Mouse (Mus musculus) erythroblast, embryonic 14.5 days (primary cell): ENCODE data around the gene C1qtnf1.

Experiments used
- GATA1 ChIP-seq: IDR thresholded peaks from 2 replicates; pipeline ENCODE4 v1.6.1; 2012; ENCODE audit warnings: low read length, inconsistent platforms, mixed read lengths
- TAL1 ChIP-seq: IDR thresholded peaks from 3 replicates; pipeline ENCODE4 v1.6.1; 2012; ENCODE audit warnings: low read length, inconsistent platforms, mixed read lengths

DNA sequence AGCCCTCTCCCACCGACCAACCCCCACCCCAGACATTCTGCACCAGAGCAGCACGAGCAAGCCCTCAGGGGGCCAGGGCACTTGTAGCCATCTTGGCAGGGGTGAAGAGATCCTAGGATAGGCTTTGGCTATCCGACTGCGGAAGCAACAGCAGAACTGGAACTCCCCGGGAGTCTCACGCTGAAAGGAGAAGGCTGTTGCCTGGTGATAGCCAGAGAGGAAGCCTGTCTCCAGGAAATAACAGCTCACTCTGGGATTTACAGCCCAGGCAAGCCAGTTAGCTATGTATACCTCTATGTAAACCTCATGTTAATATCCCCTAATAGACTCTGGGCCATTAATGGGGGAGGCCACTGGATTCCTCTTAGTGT is 27.5 kb upstream of the C1qtnf1 start:
- TF ChIP-seq TAL1 (no peak), GATA1 (no peak)
